Mouse (Mus musculus) liver, postnatal 0 days (tissue): ENCODE results near the gene Spred2.

ENCODE experiments used
- CTCF ChIP-seq: sonication (generic); IDR thresholded peaks from 2 replicates; pipeline ENCODE4 v1.5.1; 2016; ENCODE audit warnings: antibody characterized with exemption, low read depth
- EP300 ChIP-seq: IDR thresholded peaks from 2 replicates; pipeline ENCODE4 v1.6.1; 2016; ENCODE audit warnings: antibody characterized with exemption, low read depth, mild to moderate bottlenecking

DNA sequence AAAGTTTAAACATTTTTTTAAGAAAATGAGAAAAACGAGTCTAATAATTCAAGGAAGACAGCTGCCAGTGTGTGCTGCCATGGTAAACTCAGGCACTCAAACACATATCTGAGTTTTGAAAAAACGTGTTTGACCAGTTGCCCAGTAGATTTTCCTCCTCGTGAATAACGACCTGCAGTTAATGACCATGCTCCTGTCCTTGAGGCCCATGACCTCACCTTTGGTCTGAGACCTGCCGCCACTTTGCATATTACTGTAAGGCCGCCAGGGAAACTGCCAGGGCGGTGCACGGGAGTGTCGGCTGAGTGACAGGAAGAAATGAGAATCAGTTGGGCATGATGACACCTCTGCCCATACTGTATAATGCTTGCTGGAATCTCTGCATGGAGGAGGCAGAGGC, 103.5 kb downstream of the Spred2 start:
- TF ChIP-seq CTCF (no peak), EP300 (no peak)
